Mouse (Mus musculus) myocyte (in vitro differentiated cells): ENCODE data around the gene Kat7. TPM values are rescaled to one million over a fixed set of nuclear protein-coding genes. Genes with fewer than 3 reads are reported as not detected.

Experiments used
- H3K27me3 ChIP-seq: one replicate; pipeline ENCODE4 v1.6.1; 2011; ENCODE audit not compliant: control insufficient read depth, insufficient read depth, insufficient read length
- H3K36me3 ChIP-seq: one replicate; pipeline ENCODE4 v1.6.1; 2011; ENCODE audit not compliant: control insufficient read depth, insufficient read depth
- H3K4me2 ChIP-seq: one replicate; pipeline ENCODE4 v1.6.1; 2011; ENCODE audit warnings: low read depth, control low read depth
- H3K4me3 ChIP-seq: one replicate; pipeline ENCODE4 v1.5.1; 2011; ENCODE audit warnings: mild to moderate bottlenecking, control low read depth, moderate library complexity
- H3K79me2 ChIP-seq: one replicate; pipeline ENCODE4 v1.6.1; 2011; ENCODE audit not compliant: control insufficient read depth, insufficient read depth
- H3ac ChIP-seq: one replicate; pipeline ENCODE4 v1.6.1; 2011; ENCODE audit not compliant: control insufficient read depth, insufficient read length
- CEBPB ChIP-seq: IDR thresholded peaks from 2 replicates; pipeline ENCODE4 v1.6.1; 2011; ENCODE audit warnings: mild to moderate bottlenecking, moderate library complexity; ENCODE audit not compliant: poor library complexity, insufficient read depth, severe bottlenecking
- E2F4 ChIP-seq: IDR thresholded peaks from one replicate; pipeline ENCODE4 v1.6.1; 2011; ENCODE audit warnings: mild to moderate bottlenecking, control low read depth, moderate library complexity; ENCODE audit not compliant: insufficient read depth
- MAX ChIP-seq: IDR thresholded peaks from one replicate; pipeline ENCODE4 v1.6.1; 2011; ENCODE audit warnings: low read depth, mild to moderate bottlenecking, control low read depth
- MYOD1 ChIP-seq, 3 experiments: IDR thresholded peaks; one replicate each; pipeline ENCODE4 v1.6.1; 2011; ENCODE audit warnings: control low read depth in 2 of 3, low read depth in 2 of 3, mild to moderate bottlenecking in 2 of 3, moderate library complexity in 1 of 3; ENCODE audit not compliant: insufficient read length in 2 of 3, control insufficient read depth in 1 of 3
- MYOG ChIP-seq, 3 experiments: IDR thresholded peaks; one replicate each; pipeline ENCODE4 v1.6.1; 2011; ENCODE audit warnings: control low read depth in 2 of 3, low read depth in 2 of 3, mild to moderate bottlenecking in 2 of 3; ENCODE audit not compliant: insufficient read length in 2 of 3, control insufficient read depth in 1 of 3, insufficient read depth in 1 of 3
- POLR2A ChIP-seq: IDR thresholded peaks from one replicate; pipeline ENCODE4 v1.6.1; 2011; ENCODE audit warnings: low read depth, mild to moderate bottlenecking, control low read depth, moderate library complexity; ENCODE audit not compliant: insufficient read length
- POLR2AphosphoS2 ChIP-seq: IDR thresholded peaks from one replicate; pipeline ENCODE4 v1.6.1; 2011; ENCODE audit warnings: low read depth, control low read depth; ENCODE audit not compliant: insufficient read length
- REST ChIP-seq: IDR thresholded peaks from one replicate; pipeline ENCODE4 v1.6.1; 2011; ENCODE audit warnings: mild to moderate bottlenecking, control low read depth, moderate library complexity; ENCODE audit not compliant: insufficient read depth, insufficient read length
- SRF ChIP-seq: IDR thresholded peaks from one replicate; pipeline ENCODE4 v1.6.1; 2011; ENCODE audit warnings: low read depth; ENCODE audit not compliant: control insufficient read depth, insufficient read length
- TCF12 ChIP-seq: IDR thresholded peaks from one replicate; pipeline ENCODE4 v1.6.1; 2011; ENCODE audit warnings: mild to moderate bottlenecking, control low read depth; ENCODE audit not compliant: poor library complexity, insufficient read depth, severe bottlenecking
- TCF3 ChIP-seq: IDR thresholded peaks from one replicate; pipeline ENCODE4 v1.6.1; 2011; ENCODE audit warnings: low read depth, control low read depth; ENCODE audit not compliant: insufficient read length
- USF1 ChIP-seq: IDR thresholded peaks from one replicate; pipeline ENCODE4 v1.6.1; 2011; ENCODE audit warnings: low read depth, mild to moderate bottlenecking, control low read depth, moderate library complexity
- polyA plus RNA-seq: library from polyadenylated mRNA; unstranded; fragments of >200 nt; fragmentation: generic; extraction: Trizol; gene quantifications from one replicate; pipeline ENCODE4 v1.2.1, GENCODE M21; 2012; ENCODE audit warnings: missing spikeins

Gene Kat7
- polyA plus RNA-seq, 1 experiment: 52.2 TPM

GRCm38 (mm10) chr11:95340259-95340658 is 30.2 kb upstream of the Kat7 start:
- Histone ChIP-seq H3K36me3 (no peaks in the 10 kb centered on the region), H3ac (no peak overlapping the region), H3K4me3 (peak overlapping the region; percentile 40), H3K4me2 (peak overlapping the region; percentile 76), H3K27me3 (no peaks in the 10 kb centered on the region), H3K79me2 (peaks cover 52% of the 10 kb centered on the region)
- no peak for TF ChIP-seq CEBPB
- TF ChIP-seq E2F4: no peak
- no peak for TF ChIP-seq USF1
- TF ChIP-seq TCF12: no peak
- no peak for TF ChIP-seq MYOG (IDR thresholded peaks at IDR 0.05; ENCODE audit: control insufficient read depth in 1 of 3, insufficient read depth in 1 of 3, insufficient read length in 2 of 3, low read depth in 2 of 3)
- no peak for TF ChIP-seq MYOD1 (IDR thresholded peaks at IDR 0.05; ENCODE audit: control insufficient read depth in 1 of 3, insufficient read length in 2 of 3, low read depth in 2 of 3)
- no peak for TF ChIP-seq REST
- no peak for TF ChIP-seq TCF3
- TF ChIP-seq SRF: no peak
- no peak for TF ChIP-seq MAX
- no peak for TF ChIP-seq POLR2AphosphoS2
- no peak for TF ChIP-seq POLR2A

DNA sequence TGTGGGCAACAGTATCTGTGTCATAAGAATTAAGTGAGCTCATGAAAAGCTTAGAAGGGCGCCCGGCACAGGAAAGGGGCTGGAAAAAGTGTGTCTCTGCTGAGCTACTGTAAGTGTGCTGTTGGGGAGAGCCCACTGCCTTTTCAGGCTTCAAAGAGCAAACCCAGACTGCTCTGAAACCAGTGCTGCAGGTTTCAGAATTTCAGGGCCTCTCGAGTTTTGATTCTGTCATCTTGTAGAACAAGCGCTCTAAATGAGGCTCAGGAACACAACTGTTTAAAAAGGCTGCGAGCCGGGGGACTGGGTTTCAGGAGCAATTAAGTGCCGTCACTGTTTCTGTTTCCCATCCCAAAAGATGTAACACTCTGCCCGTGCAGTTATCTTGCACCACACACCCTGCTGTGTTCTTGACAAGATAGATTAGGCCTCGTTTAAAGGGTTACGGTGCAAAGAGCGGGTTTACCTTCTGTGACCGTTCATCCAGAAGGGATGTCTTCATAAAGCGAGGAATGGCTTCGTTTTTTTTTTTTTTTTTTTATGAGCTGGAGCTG is 29.5 kb upstream of the Kat7 start:
- TF ChIP-seq MYOG (IDR thresholded peaks at IDR 0.05; ENCODE audit: control insufficient read depth in 1 of 3, insufficient read depth in 1 of 3, insufficient read length in 2 of 3, low read depth in 2 of 3) (no peak), SRF (no peak), E2F4 (no peak), TCF12 (no peak), CEBPB (no peak), POLR2AphosphoS2 (no peak), TCF3 (no peak), MAX (no peak), USF1 (no peak), POLR2A (no peak), REST (no peak), MYOD1 (IDR thresholded peaks at IDR 0.05; ENCODE audit: control insufficient read depth in 1 of 3, insufficient read length in 2 of 3, low read depth in 2 of 3) (no peak)
- Histone ChIP-seq H3ac (no peak overlapping the region), H3K4me3 (peak overlapping the region; percentile 40)

DNA sequence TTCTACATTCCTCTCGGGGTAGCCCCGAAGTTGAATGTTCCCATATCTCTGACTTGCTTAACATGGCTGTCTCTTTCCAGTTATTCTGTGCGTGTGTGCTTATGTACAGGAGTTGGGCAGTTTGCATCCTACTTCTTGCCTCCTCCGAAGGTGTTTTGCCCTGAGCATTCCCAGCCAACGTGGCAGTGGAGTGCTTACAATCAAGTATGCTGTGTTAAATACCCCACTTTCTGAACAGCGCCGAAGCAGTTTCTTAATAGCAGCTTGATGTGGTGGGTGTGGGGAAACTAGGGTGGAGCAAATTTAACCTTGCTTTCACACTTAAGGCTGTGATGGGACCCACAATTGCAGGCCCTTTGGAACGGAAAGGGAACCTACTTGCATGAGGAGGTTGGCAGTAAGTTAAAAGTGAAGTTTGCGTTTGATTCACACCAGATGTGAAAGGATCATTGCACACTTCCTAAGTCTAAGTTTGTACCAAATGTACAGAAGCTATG is 27.8 kb upstream of the Kat7 start:
- H3K4me3 ChIP-seq: peak overlapping the region; percentile 40
- H3K79me2 ChIP-seq: peaks cover 38% of the 10 kb centered on the region
- no peak for TF ChIP-seq MAX
- TF ChIP-seq MYOG (IDR thresholded peaks at IDR 0.05; ENCODE audit: control insufficient read depth in 1 of 3, insufficient read depth in 1 of 3, insufficient read length in 2 of 3, low read depth in 2 of 3): no peak
- no peak for TF ChIP-seq POLR2A
- no peak for TF ChIP-seq CEBPB
- no peak for TF ChIP-seq REST
- TF ChIP-seq TCF12: no peak
- TF ChIP-seq SRF: no peak
- no peak for TF ChIP-seq POLR2AphosphoS2
- no peak for TF ChIP-seq TCF3
- no peak for TF ChIP-seq USF1
- no peak for TF ChIP-seq E2F4
- no peak for TF ChIP-seq MYOD1 (IDR thresholded peaks at IDR 0.05; ENCODE audit: control insufficient read depth in 1 of 3, insufficient read length in 2 of 3, low read depth in 2 of 3)
- no peaks in the 10 kb centered on the region for H3K36me3 ChIP-seq
- H3K27me3 ChIP-seq: no peaks in the 10 kb centered on the region
- peak overlapping the region; percentile 10 for H3ac ChIP-seq
- peak overlapping the region; percentile 76 for H3K4me2 ChIP-seq

More for the DNA sequence above, 29.5 kb upstream of the Kat7 start:
- no peaks in the 10 kb centered on the region for H3K36me3 ChIP-seq
- H3K27me3 ChIP-seq: no peaks in the 10 kb centered on the region
- H3K4me2 ChIP-seq: peak overlapping the region; percentile 76
- H3K79me2 ChIP-seq: peaks cover 45% of the 10 kb centered on the region

DNA sequence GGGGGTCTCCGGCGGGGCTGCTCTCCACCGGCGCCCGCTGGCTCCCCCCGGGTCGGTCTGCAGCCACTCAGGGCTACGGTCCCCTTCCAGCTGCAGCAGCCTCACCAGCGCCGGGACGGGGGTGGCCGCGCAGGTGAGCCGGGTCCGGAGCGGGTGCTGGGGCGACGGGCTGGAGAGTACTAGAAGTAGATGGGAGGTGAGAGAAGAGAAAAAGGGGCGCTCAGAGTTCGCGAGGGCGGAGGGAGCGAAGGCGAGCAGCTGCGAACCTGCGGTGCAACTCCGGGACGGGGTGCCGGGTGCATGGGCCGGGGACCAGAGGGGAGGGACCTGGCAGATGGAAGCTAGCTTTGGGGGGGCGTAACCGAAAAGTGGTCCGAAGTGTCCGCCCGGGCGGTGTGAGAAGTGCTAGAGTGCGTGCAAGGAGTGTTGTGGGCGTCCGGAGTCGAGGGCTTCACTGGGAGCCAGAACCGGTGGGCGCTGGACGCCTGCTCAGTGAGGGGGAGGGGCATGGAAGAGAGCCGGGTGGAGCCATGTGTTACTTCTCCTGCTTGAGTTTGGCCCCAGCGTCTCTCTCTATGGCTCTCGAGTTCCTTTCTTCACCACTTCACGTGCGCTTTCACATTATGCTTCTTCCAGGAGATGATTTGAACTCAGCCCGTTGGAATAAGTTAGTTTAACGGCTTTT is 27.2 kb upstream of the Kat7 start:
- peak overlapping the region; percentile 40 for H3K4me3 ChIP-seq
- no peaks in the 10 kb centered on the region for H3K36me3 ChIP-seq
- peaks cover 34% of the 10 kb centered on the region for H3K79me2 ChIP-seq
- H3ac ChIP-seq: peak overlapping the region; percentile 10
- no peaks in the 10 kb centered on the region for H3K27me3 ChIP-seq
- TF ChIP-seq MYOD1 (IDR thresholded peaks at IDR 0.05; ENCODE audit: control insufficient read depth in 1 of 3, insufficient read length in 2 of 3, low read depth in 2 of 3) (no peak), MYOG (IDR thresholded peaks at IDR 0.05; ENCODE audit: control insufficient read depth in 1 of 3, insufficient read depth in 1 of 3, insufficient read length in 2 of 3, low read depth in 2 of 3) (peak in 1 of 3 experiments; percentile 48)
- H3K4me2 ChIP-seq: peak overlapping the region; percentile 76
